Mouse (Mus musculus) heart, adult 9 months (tissue): ENCODE results near the gene Anks3.
A peak's percentile ranks its signal among the peaks of the same experiment; 100 is the strongest.

Experiments used
- DNase-seq, 2 experiments: peaks; one replicate each; pipeline ENCODE4 v3.0.0; 2022; ENCODE audit warnings: low spot score in 2 of 2

Anks3 gene

DNA sequence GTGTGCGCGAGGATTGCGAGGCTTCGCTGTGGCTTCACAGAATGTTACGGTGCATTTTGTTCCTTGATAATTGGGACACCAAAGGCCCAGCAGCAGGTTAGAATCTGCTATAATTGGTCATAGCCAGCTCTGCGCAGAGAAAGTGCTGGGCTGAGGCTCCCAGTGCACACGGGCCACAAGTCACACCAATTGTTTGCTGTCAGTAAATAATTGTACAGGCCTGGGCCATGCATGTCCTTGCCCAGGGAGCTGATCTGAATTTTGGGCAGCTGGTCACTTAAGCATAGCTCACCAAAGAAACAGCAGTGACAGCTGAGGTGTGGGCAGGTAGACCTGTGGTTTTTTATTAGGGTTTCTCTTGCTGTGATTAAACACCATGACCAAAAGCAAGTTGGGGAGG is 36.0 kb downstream of the Anks3 start:
- DNase-seq = no peak

DNA sequence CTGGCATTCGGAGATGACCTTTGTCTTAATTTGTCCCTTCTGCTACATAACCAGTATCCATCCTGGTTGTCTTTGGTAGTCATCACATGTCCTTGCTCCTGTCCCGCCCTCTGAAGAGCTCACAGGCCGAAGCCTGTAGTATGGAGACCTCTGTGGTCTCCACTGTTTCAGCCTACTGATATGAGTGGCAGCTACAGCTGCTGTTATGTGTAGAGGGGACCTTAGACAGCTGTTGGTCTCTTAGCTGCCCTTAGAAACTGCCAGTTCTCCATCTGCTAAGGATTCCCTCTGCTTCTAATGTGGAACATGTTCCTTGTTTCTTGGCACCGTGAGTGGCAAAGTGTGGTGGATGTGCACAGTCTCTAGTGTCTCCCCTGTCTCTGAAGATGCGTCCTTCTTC is 40.0 kb downstream of the Anks3 start:
- DNase-seq = no peak

DNA sequence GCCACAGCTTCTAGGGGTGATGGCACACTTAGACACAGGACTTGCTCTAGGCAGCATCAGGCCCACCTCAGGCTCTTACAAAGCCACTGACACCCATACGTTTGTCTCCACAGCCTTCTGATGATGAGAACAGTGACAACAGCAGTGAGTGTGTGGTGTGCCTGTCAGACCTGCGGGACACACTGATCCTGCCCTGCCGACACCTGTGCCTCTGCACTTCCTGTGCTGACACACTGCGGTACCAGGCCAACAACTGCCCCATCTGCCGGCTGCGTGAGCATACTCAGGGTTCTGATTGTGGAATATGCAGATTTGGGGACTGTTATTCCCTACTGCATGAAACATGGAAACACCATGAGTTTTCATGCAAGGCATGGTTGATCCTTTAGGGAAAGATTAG is 41.5 kb downstream of the Anks3 start:
- DNase-seq = no peak

DNA sequence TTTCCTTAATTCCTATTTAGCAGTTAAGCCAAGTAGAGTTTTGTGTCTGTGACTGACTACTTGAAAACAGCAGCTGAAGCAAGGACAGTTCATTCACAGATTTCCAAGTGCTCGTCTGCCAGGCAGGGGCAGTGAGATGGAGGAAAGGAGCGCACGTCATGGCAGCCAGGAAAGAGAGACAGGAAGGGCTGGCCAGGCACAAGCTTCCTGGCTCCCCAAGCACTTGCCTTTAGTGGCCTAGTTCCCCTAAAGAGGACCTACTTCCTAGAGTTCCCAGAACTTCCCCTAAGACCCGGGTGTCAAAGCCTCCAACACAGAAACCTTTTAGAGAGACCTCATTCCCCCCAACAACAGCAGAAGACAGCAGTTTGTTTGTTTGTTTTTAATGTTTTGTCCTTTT is 43.4 kb downstream of the Anks3 start:
- DNase-seq = no peak

DNA sequence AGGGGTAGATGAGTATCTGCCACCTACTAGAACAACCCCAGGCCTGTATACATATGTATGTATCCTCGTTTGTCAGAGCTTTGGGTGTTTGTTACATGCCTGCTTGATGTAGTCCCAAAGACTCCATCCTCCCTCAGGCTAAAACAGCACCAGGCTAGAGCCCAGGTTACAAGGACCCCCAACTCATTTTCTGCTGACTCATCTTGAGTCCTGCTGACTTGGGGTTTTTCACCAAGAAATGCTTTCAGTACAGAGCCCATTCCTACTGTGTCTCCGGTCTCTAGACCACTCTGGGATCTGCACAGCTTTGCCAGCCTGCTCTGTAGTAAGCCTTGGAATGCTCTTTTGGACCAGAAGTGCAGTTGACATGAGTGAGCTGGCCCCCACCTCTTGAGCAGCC is 47.4 kb downstream of the Anks3 start:
- no peak for DNase-seq

DNA sequence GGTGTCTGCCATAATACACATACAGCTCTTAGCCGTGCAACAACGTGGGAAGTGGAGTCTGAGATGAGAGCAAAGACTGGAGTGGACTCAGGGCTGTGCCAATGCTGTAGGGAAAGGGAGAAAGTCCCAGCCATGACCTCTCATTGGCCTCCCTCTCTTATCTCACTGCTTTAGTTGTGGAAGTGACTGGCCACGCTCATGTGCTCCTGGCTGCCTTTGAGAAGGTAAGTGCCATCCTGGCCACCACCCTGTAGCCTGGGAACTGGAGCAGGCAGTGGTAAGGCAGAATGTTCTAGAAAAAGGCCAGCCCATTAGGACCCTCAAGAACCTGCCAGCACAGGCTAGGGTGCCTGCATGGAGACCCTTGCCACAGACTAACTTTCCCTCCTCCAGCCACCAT is 48.1 kb downstream of the Anks3 start:
- DNase-seq = no peak

DNA sequence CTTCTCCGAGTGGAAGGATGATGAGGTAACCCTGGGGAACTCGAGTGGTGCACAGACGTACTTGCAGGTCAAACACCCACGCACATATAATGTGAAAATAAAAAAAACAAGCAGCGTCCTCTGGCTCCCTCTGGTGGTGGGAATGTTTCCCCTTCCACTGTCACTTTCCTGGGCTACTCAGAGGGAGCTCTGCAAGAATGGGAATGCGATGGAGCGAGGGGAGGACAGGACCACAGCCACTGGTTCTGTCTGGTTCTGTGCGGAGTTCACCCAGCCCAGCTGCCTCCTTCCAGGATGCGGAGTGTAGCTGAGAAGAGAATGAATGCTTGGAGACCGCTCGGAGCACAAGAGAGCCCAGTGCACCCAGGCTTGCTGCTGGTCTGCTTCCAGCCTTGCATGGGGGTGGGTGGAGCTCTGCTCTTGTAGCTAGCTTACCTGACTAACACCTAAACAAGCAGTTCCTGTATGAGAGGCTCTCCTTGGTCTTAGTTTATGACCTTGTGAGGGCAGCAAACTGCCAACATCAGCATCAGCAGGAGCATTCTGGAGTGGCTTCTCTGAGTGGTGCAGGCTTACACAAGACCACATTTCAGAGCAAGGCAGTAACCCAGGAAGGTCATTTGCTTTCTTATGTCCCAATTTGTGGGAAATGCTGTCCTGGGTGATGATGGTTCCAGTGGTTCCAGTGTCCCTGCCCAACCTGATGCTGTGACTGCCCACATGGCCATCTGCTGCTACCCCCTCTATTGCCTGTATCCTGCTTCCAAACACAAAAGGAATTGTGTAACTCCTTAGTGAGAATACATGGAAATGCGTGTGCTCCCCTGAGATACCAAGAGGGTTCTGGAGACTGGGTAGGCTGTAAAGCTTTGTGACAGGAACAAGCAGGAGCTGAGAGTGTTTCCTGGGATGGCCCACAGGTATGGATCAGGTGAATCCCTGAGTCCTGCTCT is 49.9 kb downstream of the Anks3 start:
- peak; percentile 70 to 89 for DNase-seq

DNA sequence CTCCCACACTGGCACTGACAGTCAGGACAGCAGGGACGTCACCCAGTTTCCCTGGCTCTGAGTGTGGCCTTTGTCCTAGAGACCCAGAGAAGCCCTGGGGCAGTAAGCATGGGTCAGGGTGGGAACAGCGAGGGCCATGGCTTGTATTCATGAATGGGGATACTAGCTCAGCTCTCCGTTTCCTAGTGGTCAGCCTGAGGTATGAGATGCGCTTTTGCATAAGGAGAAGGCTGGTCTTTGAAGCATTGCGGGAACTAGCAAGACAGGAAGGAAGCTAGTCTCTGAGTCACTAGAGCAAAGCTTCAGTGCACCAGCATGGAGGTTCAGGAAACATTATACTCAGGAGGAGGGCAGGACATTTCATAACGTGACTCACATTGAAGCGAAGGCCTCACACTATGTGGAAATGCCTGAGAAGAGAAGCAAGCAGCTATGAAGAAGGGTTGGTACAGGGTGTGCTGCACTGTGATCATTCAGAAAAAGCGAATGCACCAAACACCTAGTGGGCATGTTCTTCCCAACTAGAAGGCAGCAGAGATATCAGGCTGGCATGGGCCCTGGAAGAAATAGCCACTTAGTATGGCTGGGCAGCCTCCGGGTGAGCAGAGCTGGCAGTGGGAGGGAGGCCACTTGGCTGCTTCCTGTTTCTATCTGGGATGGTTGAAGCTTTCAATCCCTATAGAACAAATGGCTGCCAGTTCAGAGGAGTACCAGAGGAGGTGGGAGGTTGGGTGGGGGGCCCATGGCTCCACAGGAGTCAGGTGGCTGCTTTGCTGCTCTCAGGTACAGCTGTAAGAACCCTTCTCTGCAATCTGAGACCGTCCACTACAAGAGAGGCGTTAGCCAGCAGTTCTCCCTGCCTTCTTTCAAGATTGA is 50.9 kb downstream of the Anks3 start:
- peak in 1 of 2 experiments; percentile 28 for DNase-seq

DNA sequence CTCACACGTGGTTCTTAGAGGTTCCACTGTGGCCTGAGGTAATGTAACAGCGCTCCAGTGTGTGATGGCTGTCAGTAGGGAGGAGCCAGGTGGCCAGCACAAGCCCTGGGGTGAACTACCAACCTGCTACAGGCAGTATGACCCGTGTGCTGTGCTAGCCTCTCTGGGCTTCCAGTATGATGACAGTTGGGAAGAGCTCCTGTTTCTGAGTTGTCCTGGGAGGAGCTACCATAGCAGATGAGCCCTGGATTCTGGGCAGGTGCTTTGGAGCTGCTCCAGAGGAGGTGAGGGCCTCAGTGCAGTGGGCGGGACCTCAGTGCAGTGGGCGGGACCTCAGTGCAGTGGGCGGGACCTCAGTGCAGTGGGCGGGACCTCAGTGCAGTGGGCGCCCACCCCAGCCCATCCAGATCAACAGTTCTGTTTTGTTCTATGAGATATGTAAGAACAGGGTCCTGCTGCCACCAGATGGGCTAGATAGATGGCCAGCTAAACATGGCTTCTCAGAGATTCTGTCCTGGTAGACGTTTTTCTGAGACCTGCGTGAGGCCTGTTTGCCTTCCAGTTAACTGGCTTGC is 51.8 kb downstream of the Anks3 start:
- no peak for DNase-seq

DNA sequence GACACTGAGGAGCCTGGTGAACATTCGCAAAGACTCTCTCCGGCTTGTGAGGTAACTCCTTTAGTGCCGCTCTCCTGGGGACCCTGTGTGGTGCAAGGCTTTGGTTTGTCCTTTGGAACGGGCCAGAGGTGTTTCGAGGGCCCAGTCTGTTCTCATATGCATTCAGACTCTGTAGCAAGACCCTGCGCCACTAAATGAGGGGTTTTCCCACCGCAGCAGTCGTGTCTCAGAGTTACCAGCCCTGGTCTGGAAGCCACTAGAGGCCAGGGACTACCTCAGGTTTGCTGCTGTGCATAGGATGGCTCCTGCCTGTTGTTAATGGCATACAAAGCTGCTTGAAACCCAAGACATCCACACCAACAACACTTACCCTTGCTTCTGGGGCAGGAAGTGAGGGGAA is 53.2 kb downstream of the Anks3 start:
- DNase-seq = no peak

DNA sequence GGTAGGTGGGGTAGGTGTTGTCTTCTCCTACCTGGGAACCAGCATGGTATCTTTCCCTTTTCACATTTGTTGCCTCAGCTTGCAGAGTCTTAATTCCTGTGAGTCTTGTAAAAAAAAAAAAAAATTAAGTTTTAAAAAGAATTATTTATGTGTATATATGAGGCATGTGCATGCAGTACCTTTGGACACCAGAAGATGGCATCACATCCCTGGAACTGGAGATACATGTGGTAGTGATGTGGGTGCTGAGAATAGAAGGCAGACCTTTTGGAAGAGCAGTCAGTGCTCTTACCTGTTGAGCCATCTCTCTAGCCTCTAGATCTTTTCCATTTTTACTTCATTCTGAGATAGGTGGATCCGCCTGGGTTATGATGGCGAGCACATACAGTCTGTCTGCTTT is 54.3 kb downstream of the Anks3 start:
- DNase-seq = no peak

DNA sequence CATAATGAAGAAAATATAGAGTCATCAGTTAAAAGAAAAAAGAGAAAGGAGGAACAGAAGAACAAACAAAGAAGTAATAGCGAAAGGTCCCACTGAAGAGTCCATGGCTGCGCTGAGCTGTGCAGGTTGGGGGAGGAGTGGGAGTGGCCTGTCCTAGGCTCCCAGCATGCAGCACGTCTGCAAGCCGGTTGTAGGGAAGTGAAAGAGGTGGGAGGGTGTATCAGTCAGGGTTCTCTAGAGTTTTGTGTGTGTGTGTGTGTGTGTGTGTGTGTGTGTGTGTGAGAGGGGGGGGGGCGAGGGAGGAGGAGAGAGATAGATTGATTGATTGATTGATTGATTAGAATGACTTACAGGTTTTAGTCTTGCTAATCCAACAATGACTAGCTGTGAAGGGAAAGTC is 56.0 kb downstream of the Anks3 start:
- DNase-seq = no peak

DNA sequence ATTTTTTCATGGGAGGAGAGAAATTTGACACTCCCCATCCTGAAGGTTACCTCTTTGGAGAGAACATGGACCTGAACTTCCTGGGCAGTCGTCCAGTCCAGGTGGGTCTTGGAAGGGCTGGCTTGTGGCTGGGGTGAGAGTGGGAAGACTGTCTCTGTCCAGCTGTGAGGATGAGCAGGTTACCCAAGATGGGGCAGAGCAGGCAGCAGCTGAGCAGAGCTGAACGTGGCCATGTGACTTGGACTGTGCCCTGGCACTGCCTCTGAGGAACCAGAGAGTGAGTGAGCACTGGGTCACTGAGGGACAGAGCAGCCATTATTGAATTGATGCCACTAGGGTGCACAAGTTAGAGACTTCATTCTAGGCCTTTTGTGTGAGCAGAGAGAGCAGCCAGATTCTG is 56.6 kb downstream of the Anks3 start:
- DNase-seq = no peak

DNA sequence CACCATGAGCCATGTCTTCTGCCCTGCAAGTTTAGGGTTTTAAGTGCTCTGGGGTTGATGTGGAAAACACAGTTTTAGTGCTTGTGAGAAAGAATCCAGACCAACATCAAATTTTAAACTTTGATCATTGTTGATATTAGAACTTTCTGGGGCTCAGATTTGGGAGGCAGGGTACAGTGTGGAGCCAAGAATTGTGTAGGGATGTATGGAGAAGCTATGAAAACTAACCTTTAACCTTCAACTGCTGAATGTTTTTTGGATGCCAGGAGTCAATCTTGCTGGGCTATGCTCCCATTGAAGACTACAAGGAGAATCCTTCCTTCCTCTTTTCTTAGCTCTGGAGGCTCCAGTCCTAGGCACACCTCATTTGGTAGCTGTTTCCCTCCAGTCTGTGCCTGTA is 57.4 kb downstream of the Anks3 start:
- no peak for DNase-seq

DNA sequence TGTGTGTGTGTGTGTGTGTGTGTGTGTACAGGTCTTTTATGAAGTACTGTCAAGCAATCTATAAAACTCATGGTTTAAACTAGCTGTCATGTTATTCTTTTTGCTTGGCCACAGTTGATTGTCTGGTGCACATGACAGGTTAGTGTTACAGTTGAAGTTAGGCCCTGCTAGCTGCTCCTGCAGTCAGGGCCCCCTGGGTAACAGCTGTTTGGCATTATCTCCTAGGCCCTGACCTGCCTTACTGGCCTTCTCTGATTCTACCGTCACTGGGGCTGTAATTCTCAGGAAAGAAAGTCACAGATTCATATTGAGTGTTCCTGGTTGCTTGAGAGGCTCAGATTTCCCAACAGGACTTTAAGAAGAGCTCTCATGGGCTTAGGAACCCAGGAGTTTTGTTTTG is 58.4 kb downstream of the Anks3 start:
- DNase-seq = no peak

DNA sequence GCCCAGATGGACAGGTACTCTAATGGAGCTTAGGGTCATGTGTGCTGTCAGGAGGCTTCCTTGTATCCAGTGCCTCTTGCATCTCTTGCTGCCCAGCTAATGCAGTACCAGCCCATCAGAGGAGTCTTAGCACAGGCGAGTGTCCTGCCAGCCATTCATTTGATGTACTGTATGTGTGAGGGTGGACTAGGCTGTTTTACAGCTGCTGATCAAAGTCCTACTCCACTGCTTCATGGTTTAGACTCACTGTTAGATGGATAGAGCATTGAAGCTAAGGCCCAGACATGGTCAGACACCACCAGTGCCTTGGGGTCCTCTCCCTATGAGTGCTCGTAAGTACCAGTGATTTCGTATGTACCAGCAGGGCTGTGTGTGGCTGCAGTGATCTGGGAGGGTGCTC is 59.1 kb downstream of the Anks3 start:
- no peak for DNase-seq

DNA sequence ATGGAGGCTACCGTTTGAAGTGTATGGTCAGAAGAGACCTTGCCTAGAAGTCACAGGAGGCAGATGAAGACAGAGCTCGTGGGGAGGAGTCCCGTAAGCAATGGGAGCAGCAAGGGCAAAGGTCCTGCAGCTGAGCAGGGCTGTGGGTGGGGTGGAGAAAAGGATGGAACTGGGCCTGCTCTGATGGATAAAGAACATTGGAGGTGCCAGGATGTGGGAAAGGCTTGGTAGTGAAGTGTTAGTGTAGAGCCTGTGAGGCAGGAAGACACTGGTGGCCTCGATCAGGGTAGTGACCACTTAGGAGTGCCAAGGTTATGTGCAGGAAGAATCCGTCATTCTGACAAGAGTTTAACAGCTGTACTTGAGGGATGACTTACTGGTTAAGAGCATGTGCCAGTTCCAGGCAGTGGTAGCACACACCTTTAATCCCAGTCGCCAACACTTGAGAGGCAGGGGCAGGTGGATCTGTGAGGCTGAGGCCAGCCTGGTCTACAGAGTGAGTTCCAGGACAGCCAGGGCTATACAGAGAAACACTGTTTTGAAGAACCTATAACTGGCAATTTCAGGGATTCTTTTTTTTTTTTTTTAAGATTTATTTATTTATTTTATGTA is 60.4 kb downstream of the Anks3 start:
- DNase-seq = no peak

DNA sequence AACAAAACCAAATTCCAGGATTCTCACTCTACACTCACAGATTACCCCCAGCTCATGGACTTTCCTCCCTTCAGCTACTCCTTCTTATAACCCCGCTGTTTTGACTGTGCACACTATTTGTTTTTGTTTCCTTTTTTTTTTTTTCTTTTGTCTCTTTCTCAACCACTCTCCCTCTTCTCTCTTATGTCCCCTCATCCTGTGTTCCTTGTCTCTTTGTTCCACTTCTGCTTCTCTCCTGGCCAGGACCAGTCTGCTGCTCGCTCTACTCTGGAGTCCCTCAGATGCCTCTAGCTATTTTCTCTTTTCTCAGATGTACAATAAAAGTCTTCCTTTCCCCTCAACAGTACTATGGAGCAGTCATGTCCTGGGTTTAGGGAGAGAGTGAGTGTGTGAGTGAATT is 61.6 kb downstream of the Anks3 start:
- DNase-seq = no peak

DNA sequence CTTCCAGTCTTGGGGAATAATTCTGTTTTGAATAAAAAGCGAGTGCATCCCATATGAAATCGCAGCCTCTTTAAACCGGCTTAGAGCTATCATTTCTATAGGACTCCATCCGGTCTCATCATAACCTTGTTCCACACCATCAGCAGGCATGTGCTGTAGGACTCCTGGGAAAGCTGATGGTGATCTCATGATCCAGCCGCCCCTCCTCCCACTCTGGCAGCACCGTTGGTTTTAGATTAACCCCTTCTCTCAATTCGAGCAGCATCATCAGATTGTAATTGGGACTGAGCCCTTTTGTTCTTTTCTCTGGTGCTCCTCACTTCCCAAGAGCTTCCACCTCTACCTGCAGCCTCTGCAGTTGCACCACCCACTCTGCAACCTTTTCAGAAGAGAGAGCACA is 62.8 kb downstream of the Anks3 start:
- no peak for DNase-seq

DNA sequence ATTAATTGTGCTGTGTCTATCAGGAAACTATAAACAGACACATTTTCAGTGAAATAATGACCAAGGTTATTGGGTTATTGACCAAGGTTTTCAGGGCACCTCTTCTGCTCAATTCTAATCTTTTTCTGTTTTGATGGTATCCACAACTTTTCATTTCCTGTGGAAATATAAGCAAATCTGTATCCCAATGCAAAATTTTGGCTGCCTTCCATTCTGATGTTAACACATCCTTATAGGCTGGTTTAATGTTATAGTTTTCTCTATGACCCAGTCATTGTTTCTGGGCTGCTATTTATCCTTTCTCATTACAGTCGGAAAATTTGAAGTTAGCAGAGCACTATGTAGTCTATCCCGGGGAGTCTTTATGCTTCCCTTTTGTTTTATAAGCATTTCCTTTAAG is 64.3 kb downstream of the Anks3 start:
- no peak for DNase-seq

DNA sequence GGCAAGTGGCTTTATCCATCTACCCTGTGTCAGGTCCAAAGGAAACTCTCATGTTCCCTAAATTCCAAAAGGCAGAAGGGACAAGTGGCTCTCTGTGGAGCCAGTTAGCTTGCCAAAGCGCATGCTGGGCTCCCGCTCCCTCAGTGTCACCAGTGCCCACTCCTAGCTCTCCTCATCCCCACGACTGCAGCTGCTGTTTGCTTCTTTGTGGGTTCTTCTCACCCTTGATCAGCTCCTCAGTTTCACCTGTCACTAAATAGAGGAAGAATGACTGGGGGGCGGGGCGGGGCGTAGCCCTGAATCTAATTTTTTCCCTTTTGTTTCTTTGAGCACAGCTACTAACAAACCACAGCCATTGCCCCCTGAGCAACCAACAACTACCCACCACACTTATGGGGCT is 65.1 kb downstream of the Anks3 start:
- DNase-seq = no peak

DNA sequence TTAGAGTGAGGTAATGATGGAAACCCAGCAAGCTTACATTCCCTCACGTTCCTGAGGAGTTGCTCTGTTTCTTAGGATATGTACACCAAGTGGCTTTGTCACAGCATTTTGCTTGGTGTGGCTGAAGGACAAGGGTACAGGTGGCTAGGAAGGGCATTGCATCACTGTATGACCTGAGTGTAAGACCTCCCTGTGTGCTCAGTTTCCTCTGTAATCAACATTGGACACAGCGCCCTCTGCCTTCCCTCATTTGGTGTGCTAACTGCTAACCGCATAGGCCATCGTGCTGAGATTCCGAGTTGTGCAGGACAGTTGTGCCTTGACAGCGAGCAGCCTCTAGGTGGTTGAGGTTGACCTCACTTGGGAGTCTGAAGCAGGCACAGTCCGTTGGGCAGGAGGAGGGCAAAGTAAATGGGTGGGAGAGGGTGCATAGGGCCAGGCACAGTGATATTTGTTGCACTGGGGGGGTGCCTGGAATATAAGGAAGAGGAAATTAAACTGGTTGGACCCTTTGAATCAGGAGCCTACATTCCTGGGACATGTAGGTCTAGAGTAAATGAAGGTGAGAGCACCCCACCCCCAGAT is 66.8 kb downstream of the Anks3 start:
- no peak for DNase-seq
